In the genomic region with DNA sequence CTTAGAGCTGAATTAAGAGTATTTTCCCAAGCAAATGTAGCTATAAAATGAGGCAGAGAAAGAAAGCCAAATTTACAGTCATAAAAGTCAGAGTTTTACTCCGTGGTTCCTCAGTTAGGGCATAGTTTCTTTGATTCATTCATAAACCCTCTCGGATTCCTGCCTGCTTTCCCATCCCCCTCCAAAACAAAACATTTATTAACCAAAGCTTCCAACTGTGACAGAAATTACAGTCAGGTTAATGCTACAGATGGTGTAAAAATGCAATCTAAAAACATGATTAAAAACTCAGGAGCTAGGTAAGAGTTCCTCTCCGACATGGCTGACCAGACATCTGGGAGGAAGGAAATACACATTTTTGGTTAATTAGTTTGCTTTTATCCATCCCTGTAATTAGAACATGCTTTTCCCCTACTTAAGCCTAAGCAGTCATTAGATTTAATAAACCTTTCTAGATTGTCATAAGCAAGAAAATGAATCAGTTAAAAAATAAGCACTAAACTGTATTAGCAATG, we compare ENCODE assay signal across 14 mouse cellular contexts.
"Had no signal": no experiment of that assay in that cellular context is flagged by ENCODE, and none has a peak within 500 bp of the region (broad histone marks: within the 10 kb centered on the region; RNA-seq: fewer than 3 reads in every experiment).

No protein-coding gene starts in this region.

- H3K4me1 ChIP-seq: intestine, embryonic 15.5 days; liver, embryonic 15.5 days had no signal

- H3K9ac ChIP-seq: intestine, embryonic 15.5 days; liver, embryonic 15.5 days; midbrain, embryonic 15.5 days; neural tube, embryonic 13.5 days had no signal

- ATAC-seq: intestine, embryonic 15.5 days; lung, postnatal 0 days; midbrain, embryonic 15.5 days had no signal

- DNase-seq: left cerebral cortex, postnatal 4 days; lung, adult 2 months; lung, postnatal 36 days; right cerebral cortex, adult 18-20 months; right cerebral cortex, postnatal 25 days; thymus, postnatal 4 days had no signal

- H3K36me3 ChIP-seq: intestine, embryonic 15.5 days; liver, embryonic 15.5 days; midbrain, embryonic 15.5 days; neural tube, embryonic 13.5 days had no signal

- H3K4me2 ChIP-seq: intestine, embryonic 15.5 days; liver, embryonic 11.5 days; liver, embryonic 15.5 days; midbrain, embryonic 15.5 days; neural tube, embryonic 13.5 days had no signal

- H3K27me3 ChIP-seq: intestine, embryonic 15.5 days; liver, embryonic 15.5 days; midbrain, embryonic 15.5 days; neural tube, embryonic 13.5 days had no signal

- H3K4me3 ChIP-seq: intestine, embryonic 15.5 days; layer of hippocampus, adult 2 months; liver, embryonic 15.5 days; midbrain, embryonic 15.5 days; neural tube, embryonic 13.5 days had no signal

- H3K9me3 ChIP-seq: intestine, embryonic 15.5 days; liver, embryonic 15.5 days; midbrain, embryonic 15.5 days; neural tube, embryonic 13.5 days had no signal

- H3K27ac ChIP-seq: intestine, embryonic 15.5 days; layer of hippocampus, adult 2 months; liver, embryonic 15.5 days; midbrain, embryonic 15.5 days; stomach, postnatal 0 days had no signal
